Mouse (Mus musculus) neural tube, embryonic 14.5 days (tissue): Measurements from ENCODE around the gene Map3k14. TPM values are rescaled to one million over a fixed set of nuclear protein-coding genes. Genes with fewer than 3 reads are reported as not detected.
A peak's percentile ranks its signal among the peaks of the same experiment; 100 is the strongest.
"Not testable (repeated sequence)": the region's sequence is repeated elsewhere in the genome, so short reads cannot be mapped to it uniquely, and the experiment has no call there.

Source experiments
- ATAC-seq: fragments of 200-750 bp; cut with Nextera tagmentation; 2 replicates; pipeline ENCODE4 v1.8.0; 2017; ENCODE audit warnings: low read depth, mild to moderate bottlenecking, moderate TSS enrichment, moderate library complexity
- H3K27ac ChIP-seq: fragments of 300-500 bp; sonication (generic); 2 replicates; pipeline ENCODE4 v1.5.1; 2014; ENCODE audit warnings: low read depth, mild to moderate bottlenecking, control low read depth, low read length, moderate library complexity, mixed read lengths
- H3K27me3 ChIP-seq: fragments of 300-500 bp; sonication (generic); 2 replicates; pipeline ENCODE4 v1.6.1; 2014; ENCODE audit warnings: low read length; ENCODE audit not compliant: control insufficient read depth, insufficient read depth
- H3K36me3 ChIP-seq: fragments of 300-500 bp; sonication (generic); 2 replicates; pipeline ENCODE4 v1.6.1; 2014; ENCODE audit warnings: low read length, mixed read lengths; ENCODE audit not compliant: control insufficient read depth, insufficient read depth
- H3K4me1 ChIP-seq: fragments of 300-500 bp; sonication (generic); 2 replicates; pipeline ENCODE4 v1.6.1; 2014; ENCODE audit warnings: low read length; ENCODE audit not compliant: control insufficient read depth, insufficient read depth
- H3K4me2 ChIP-seq: fragments of 300-500 bp; sonication (generic); 2 replicates; pipeline ENCODE4 v1.6.1; 2014; ENCODE audit warnings: mild to moderate bottlenecking, low read depth, low read length, control low read depth
- H3K4me3 ChIP-seq: fragments of 300-500 bp; sonication (generic); 2 replicates; pipeline ENCODE4 v1.5.1; 2014; ENCODE audit warnings: low read depth, low read length, control low read depth, mixed read lengths
- H3K9ac ChIP-seq: fragments of 300-500 bp; sonication (generic); replicated peaks from 2 replicates; pipeline ENCODE4 v1.6.1; 2014; ENCODE audit warnings: low read depth, mild to moderate bottlenecking, control low read depth, low read length, mixed read lengths
- H3K9me3 ChIP-seq: fragments of 300-500 bp; sonication (generic); 2 replicates; pipeline ENCODE4 v1.6.1; 2016; ENCODE audit warnings: low read length; ENCODE audit not compliant: control insufficient read depth
- WGBS: fragments of 180-500 bp; shearing (Covaris S2); extraction: QIAGEN DNeasy Blood & Tissue Kit; methylation state at CpG from one replicate; pipeline ENCODE4 v1.1.7; 2014; 5-methylcytosine and 5-hydroxymethylcytosine counted together
- polyA plus RNA-seq: library from polyadenylated mRNA; unstranded; fragments of >200 nt; fragmentation: Nextera tagmentation; extraction: Ambion mirVana; gene quantifications from 2 replicates; pipeline ENCODE4 v1.2.1, GENCODE M21; 2014

The Map3k14 gene
- polyA plus RNA-seq, 1 experiment from 2014 or later = 3.0 TPM

DNA sequence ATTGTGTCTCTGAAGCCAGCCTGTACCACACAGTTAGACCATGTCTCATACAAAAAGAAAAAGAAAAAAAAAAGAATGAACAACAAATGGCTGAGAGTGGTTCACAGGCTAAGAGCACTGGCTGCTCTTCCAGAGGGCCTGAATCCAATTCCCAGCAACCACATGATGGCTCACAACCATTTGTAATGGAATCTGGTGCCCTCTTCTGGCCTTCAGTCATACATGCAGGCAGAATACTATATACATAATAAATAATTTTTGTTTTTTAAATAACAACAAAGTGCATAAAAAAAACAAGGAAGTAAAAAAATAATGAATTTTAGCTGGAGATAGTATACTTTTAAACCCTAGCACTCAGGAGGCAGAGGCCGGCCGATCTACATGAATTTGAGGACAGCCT, 37.7 kb downstream of the Map3k14 start:
- ATAC-seq = no peak
- Histone ChIP-seq H3K9me3 (no peaks in the 10 kb centered on the region), H3K4me2 (no peak overlapping the region), H3K9ac (no peak overlapping the region), H3K4me1 (no peaks in the 10 kb centered on the region), H3K36me3 (peaks cover 37% of the 10 kb centered on the region), H3K27me3 (no peaks in the 10 kb centered on the region), H3K4me3 (no peak overlapping the region), H3K27ac (no peak overlapping the region)
- WGBS = 96% methylated on average over 2 of the region's 2 CpGs

DNA sequence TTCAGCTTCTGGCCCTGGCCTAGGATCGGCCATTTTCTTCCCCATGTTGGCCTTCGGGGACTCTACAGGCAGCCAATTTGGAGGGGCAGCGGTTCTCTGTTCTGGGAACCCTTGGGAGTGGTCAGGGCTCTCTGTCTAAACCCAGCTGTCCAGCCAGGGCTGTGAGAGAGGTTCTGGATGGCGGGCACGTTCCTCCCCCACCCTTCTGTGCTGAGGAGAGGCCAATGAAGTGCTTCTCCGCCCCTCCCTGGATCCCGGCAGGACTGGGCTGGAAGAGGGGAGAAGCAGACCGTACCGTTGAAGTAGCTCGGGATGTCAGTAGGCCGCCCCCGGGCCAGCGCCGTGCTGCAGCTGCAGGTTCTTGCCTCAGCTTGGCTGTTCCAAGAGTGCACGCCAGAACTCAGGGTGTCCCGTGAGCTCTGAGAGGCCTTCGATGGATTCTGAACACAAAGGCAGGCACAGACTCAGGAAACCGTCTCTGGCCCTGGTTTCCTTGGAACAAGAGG, 43.3 kb downstream of the Map3k14 start:
- no peak overlapping the region for H3K4me3 ChIP-seq
- H3K27me3 ChIP-seq = no peaks in the 10 kb centered on the region
- WGBS = 67% methylated on average over 18 of the region's 18 CpGs
- H3K4me1 ChIP-seq = no peaks in the 10 kb centered on the region
- H3K9me3 ChIP-seq = no peaks in the 10 kb centered on the region
- no peak overlapping the region for H3K27ac ChIP-seq
- no peak overlapping the region for H3K4me2 ChIP-seq
- peaks cover 34% of the 10 kb centered on the region for H3K36me3 ChIP-seq
- H3K9ac ChIP-seq = no peak overlapping the region
- ATAC-seq = no peak

GRCm38 (mm10) chr11:103223444-103223843, 43.8 kb downstream of the Map3k14 start:
- Histone ChIP-seq H3K27ac (no peak overlapping the region), H3K9me3 (no peaks in the 10 kb centered on the region), H3K27me3 (no peaks in the 10 kb centered on the region), H3K4me2 (no peak overlapping the region), H3K4me1 (peaks cover 3% of the 10 kb centered on the region; the same call in 1 of the 2 replicates), H3K36me3 (peaks cover 34% of the 10 kb centered on the region), H3K4me3 (no peak overlapping the region), H3K9ac (no peak overlapping the region)
- ATAC-seq = no peak
- WGBS = 88% methylated on average over 10 of the region's 10 CpGs

- not testable (repeated sequence) for ATAC-seq, H3K4me2 ChIP-seq, H3K9ac ChIP-seq, H3K27me3 ChIP-seq, H3K4me1 ChIP-seq, H3K4me3 ChIP-seq, H3K9me3 ChIP-seq, H3K27ac ChIP-seq
- peaks cover 33% of the 10 kb centered on the region for H3K36me3 ChIP-seq
- 95% methylated on average over 4 of the region's 4 CpGs for WGBS
These were observed 44.6 kb downstream of the Map3k14 start for GRCm38 (mm10) chr11:103222718-103223117.

DNA sequence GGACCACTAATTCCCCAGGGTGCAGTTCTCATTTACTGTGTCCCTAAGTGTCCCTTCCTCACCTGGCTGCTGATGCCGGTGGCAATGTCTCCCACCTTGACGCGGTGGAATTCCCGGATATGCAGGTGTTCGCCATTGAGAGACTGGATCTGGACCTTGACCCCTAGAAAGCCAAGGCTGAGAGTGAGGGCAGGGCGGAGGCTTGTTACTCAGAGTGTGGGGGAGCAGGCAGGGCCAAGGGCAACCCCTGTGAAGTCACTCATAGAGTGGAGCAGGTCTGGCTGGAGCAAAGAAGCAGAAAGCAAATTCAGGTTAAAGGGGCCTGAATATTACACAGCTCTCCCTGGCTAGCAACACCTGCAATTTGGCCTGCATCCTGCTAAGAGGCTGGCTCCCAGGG, 45.8 kb downstream of the Map3k14 start:
- Histone ChIP-seq H3K36me3 (peaks cover 20% of the 10 kb centered on the region), H3K9me3 (no peaks in the 10 kb centered on the region; the same call in 1 of the 2 replicates), H3K4me2 (no peak overlapping the region), H3K9ac (no peak overlapping the region), H3K27me3 (no peaks in the 10 kb centered on the region), H3K4me3 (no peak overlapping the region), H3K4me1 (peaks cover 6% of the 10 kb centered on the region; the same call in 1 of the 2 replicates), H3K27ac (no peak overlapping the region)
- 92% methylated on average over 6 of the region's 6 CpGs for WGBS
- ATAC-seq = no peak

GRCm38 (mm10) chr11:103219995-103220394, 47.3 kb downstream of the Map3k14 start:
- H3K9me3 ChIP-seq = no peaks in the 10 kb centered on the region; the same call in 1 of the 2 replicates
- H3K9ac ChIP-seq = no peak overlapping the region
- H3K4me2 ChIP-seq = no peak overlapping the region
- 76% methylated on average over 4 of the region's 4 CpGs for WGBS
- no peak overlapping the region for H3K27ac ChIP-seq
- H3K4me1 ChIP-seq = peaks cover 6% of the 10 kb centered on the region; the same call in 1 of the 2 replicates
- no peaks in the 10 kb centered on the region for H3K27me3 ChIP-seq
- no peak overlapping the region for H3K4me3 ChIP-seq
- H3K36me3 ChIP-seq = peaks cover 13% of the 10 kb centered on the region
- ATAC-seq = no peak

DNA sequence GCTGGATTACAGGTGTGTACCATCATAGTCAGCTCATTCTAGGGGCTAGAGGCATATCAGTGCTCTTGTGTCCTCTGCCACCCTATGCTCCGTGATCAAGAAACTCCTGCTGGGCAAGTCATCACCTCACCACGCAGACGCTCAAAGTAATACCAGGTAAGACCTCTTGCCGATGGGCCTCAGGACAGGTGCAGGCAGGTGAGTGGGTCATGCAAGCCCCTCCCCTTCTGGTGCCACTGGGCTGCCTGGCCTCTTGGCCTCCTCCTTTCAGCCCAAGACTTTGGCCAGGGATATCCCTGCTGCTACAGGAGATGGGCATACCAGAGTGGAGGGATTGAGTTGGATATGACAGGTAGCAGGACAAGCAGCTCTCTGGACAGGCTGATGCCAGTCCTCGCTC, 48.0 kb downstream of the Map3k14 start:
- 84% methylated on average over 5 of the region's 5 CpGs for WGBS

DNA sequence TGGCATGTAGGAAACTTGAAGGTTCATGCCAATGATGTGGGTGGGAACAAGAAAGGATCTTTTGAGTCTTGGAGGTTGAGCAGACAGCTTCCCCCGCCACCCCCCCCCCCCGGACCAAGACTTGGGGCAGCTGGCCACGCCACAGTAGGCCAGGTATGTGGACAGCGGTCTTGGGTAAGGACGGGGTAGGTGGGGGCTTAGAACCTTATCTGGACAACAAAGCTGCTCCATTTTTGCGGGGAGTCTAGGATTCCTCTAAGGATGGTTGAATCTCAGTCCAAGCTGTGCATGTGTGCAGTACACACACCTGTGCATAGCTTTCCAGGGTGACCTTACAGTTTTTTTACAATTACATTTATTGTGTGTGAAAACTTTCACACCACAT, 48.8 kb downstream of the Map3k14 start:
- WGBS = 32% methylated on average over 6 of the region's 6 CpGs
- Histone ChIP-seq H3K4me3 (peak overlapping the region; percentile 46), H3K36me3 (peaks cover 9% of the 10 kb centered on the region), H3K27ac (peak overlapping the region; percentile 72), H3K4me1 (peaks cover 6% of the 10 kb centered on the region; the same call in 1 of the 2 replicates), H3K4me2 (peak overlapping the region; percentile 89), H3K9me3 (no peaks in the 10 kb centered on the region; the same call in 1 of the 2 replicates), H3K27me3 (no peaks in the 10 kb centered on the region), H3K9ac (peak overlapping the region; percentile 66)
- ATAC-seq = peak; percentile 10; the same call in 1 of the 2 replicates

More for the DNA sequence above, 48.0 kb downstream of the Map3k14 start:
- H3K27ac ChIP-seq = no peak overlapping the region
- no peak overlapping the region for H3K4me3 ChIP-seq
- H3K9me3 ChIP-seq = no peaks in the 10 kb centered on the region; the same call in 1 of the 2 replicates
- H3K4me2 ChIP-seq = no peak overlapping the region
- H3K27me3 ChIP-seq = no peaks in the 10 kb centered on the region
- peaks cover 11% of the 10 kb centered on the region for H3K36me3 ChIP-seq
- no peak overlapping the region for H3K9ac ChIP-seq
- peaks cover 6% of the 10 kb centered on the region; the same call in 1 of the 2 replicates for H3K4me1 ChIP-seq
- ATAC-seq = no peak

DNA sequence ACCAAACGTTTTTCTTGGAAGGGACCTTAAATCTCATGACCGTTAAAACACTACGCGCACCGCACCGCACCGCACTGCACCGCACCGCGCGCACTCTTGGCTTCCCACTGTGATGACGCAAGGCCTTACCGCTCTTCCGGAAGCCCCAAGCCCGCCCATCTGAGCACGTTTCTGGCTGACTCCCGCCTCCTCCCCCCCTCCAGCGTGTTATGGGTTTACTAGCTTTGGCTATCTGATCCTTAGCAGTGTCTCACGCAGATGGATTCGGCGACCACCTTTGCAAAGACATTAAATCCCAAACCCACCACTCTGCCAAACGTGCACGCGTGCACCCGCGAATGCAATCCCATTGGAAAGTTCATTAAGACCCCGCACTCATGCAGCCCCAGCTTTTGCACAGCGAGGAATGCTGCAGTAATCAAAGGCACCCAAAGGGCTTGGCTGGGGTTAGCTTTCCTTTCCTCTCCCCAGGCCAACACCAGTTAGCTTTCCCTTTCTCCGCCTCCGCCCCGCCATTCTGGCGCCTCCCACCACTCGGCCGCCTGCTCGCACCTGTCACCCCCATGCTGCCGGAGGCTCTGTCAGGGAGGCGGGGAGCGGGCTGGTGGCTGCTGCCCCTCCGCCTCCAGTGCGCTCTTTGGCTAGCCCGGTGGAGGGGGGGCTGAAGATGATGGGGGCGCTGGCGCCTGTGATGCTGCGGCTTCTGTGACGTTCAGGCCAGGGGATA, 49.3 kb downstream of the Map3k14 start, which contains the start of gene Spata32:
Gene Spata32, minus strand, starts transcription at position 643 of the 727 bp plus-strand sequence.
- H3K4me3 ChIP-seq = peak within 1 kb of the TSS; percentile 46
- peaks cover 6% of the 10 kb centered on the region; the same call in 1 of the 2 replicates for H3K4me1 ChIP-seq
- peaks cover 7% of the 10 kb centered on the region for H3K36me3 ChIP-seq
- H3K9me3 ChIP-seq = no peaks in the 10 kb centered on the region; the same call in 1 of the 2 replicates
- peak within 1 kb of the TSS; percentile 72 for H3K27ac ChIP-seq
- peak; percentile 92 for ATAC-seq
- under 1% methylated on average over 45 of the region's 45 CpGs for WGBS
- no peaks in the 10 kb centered on the region for H3K27me3 ChIP-seq
- peak within 1 kb of the TSS; percentile 89 for H3K4me2 ChIP-seq
- peak within 1 kb of the TSS; percentile 66 for H3K9ac ChIP-seq
